Mouse (Mus musculus) ES-Bruce4 (cell line): Measurements from ENCODE around the gene Etv5.

Source experiments
- CTCF ChIP-seq: IDR thresholded peaks from one replicate; pipeline ENCODE4 v1.8.1; 2011; ENCODE audit warnings: low read depth, low read length
- EP300 ChIP-seq: IDR thresholded peaks from 2 replicates; pipeline ENCODE4 v1.6.1; 2011; ENCODE audit warnings: low read depth, low read length; ENCODE audit not compliant: insufficient read depth
- POLR2A ChIP-seq: IDR thresholded peaks from one replicate; pipeline ENCODE4 v1.8.1; 2011; ENCODE audit warnings: low read length; ENCODE audit not compliant: insufficient read depth

DNA sequence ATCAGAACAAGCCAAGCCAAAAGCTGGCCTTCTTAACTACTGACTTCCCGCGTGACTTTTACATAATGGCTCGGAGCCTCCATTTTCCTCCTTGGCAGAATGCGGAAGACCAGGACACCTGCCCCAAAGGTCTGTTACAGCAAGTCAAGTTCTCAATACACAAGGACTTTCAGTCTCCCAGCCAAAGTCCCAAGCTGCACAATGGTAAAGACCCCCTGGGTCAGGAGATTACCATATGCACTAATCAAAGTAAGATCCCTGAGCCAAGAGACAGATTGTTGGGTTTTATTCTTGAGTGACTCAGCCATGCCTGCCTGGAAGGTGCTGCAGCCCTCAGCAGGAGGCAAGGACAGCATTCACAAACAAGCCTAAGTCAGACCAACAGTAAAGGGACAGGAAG lies 33.5 kb downstream of the Etv5 start:
- TF ChIP-seq CTCF (no peak), POLR2A (no peak), EP300 (peak; percentile 97)
